ENCODE assay signal across 8 mouse cellular contexts in the genomic region with DNA sequence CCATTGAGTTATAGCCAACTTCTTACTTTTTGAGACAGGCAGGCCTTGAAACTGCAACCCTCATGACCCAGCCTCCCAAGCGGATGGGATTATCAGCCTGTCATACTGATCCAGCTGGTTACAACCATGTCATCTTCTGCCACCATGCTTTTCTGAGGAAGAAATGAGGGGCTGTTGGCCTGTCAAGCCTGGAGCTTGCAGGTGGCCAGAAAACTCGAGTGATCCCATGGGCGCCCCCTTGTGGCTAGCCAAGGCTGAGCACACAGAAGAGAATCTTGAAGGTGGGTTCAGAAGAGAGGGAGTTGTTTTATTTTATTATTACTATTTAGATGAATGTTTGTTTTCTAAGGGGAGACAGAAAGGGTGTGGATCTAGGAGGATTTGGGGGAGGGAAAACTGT. TPM values are rescaled to one million over a fixed set of nuclear protein-coding genes. Genes with fewer than 3 reads are reported as not detected.
DNase-seq lines count a peak whose midpoint lies in the region; ATAC-seq and TF ChIP-seq lines count a peak whose summit lies in the region.

No protein-coding gene starts in this region.

- no peak for TF ChIP-seq EP300 in lung, postnatal 0 days (IDR thresholded peaks at IDR 0.05)

- no peaks in the 10 kb centered on the region for H3K27me3 ChIP-seq in kidney, postnatal 0 days (ENCODE audit: insufficient read depth, low read length)
- peaks cover 4% of the 10 kb centered on the region; the same call in 1 of the 2 replicates for H3K27me3 ChIP-seq in kidney, embryonic 15.5 days
- H3K27me3 ChIP-seq in lung, postnatal 0 days (replicated peaks; ENCODE audit: insufficient read depth, low read length): no peaks in the 10 kb centered on the region

- ATAC-seq in kidney, postnatal 0 days (replicated peaks; ENCODE audit: low FRiP score, low read depth): no peak
- ATAC-seq in kidney, embryonic 15.5 days (replicated peaks; ENCODE audit: low FRiP score): no peak
- no peak for ATAC-seq in lung, postnatal 0 days
- no peak for ATAC-seq in erythroblast, adult 5-6 weeks (replicated peaks; ENCODE audit: low FRiP score, poor library complexity, severe bottlenecking)

- TF ChIP-seq CTCF in kidney, postnatal 0 days (IDR thresholded peaks at IDR 0.05; ENCODE audit: low read depth): peak; percentile 72
- TF ChIP-seq CTCF in lung, postnatal 0 days (IDR thresholded peaks at IDR 0.05): peak; percentile 72

- DNase-seq in kidney, postnatal 0 days (ENCODE audit: low spot score): peak; percentile 52
- peak; percentile 36 for DNase-seq in 416B (ENCODE audit: low read depth)
- peak; percentile 58 for DNase-seq in A20 (ENCODE audit: low read depth, low spot score)
- peak; percentile 59 for DNase-seq in embryo, embryonic 11 days
- DNase-seq in lung, postnatal 0 days (ENCODE audit: low spot score): no peak
- DNase-seq in thymus, postnatal 14 days: peak; percentile 70

- H3K4me3 ChIP-seq in kidney, postnatal 0 days (replicated peaks; ENCODE audit: low read depth, low read length): no peak overlapping the region
- H3K4me3 ChIP-seq in kidney, embryonic 15.5 days (replicated peaks): no peak overlapping the region
- no peak overlapping the region for H3K4me3 ChIP-seq in lung, postnatal 0 days (ENCODE audit: low read depth, low read length)

- no peaks in the 10 kb centered on the region for H3K36me3 ChIP-seq in kidney, postnatal 0 days (ENCODE audit: insufficient read depth, low read length)
- H3K36me3 ChIP-seq in kidney, embryonic 15.5 days: no peaks in the 10 kb centered on the region
- H3K36me3 ChIP-seq in lung, postnatal 0 days (ENCODE audit: insufficient read depth, low read length): no peaks in the 10 kb centered on the region

- H3K9me3 ChIP-seq in kidney, postnatal 0 days (replicated peaks; ENCODE audit: low read length): no peaks in the 10 kb centered on the region
- H3K9me3 ChIP-seq in kidney, embryonic 15.5 days (replicated peaks): no peaks in the 10 kb centered on the region
- H3K9me3 ChIP-seq in lung, postnatal 0 days (ENCODE audit: low read length): no peaks in the 10 kb centered on the region

- WGBS in kidney, postnatal 0 days: 29% methylated on average over 3 of the region's 3 CpGs
- WGBS in kidney, embryonic 15.5 days: 25% methylated on average over 3 of the region's 3 CpGs
- 21% methylated on average over 3 of the region's 3 CpGs for WGBS in lung, postnatal 0 days

- no peak overlapping the region for H3K4me2 ChIP-seq in kidney, postnatal 0 days (ENCODE audit: low read length)
- H3K4me2 ChIP-seq in kidney, embryonic 15.5 days: no peak overlapping the region
- no peak overlapping the region for H3K4me2 ChIP-seq in lung, postnatal 0 days (replicated peaks; ENCODE audit: low read depth, low read length)

- H3K27ac ChIP-seq in kidney, postnatal 0 days: no peak overlapping the region
- H3K27ac ChIP-seq in kidney, embryonic 15.5 days: no peak overlapping the region
- H3K27ac ChIP-seq in lung, postnatal 0 days (ENCODE audit: low read length): no peak overlapping the region

- no peak overlapping the region for H3K9ac ChIP-seq in kidney, postnatal 0 days (ENCODE audit: low read depth, low read length)
- H3K9ac ChIP-seq in kidney, embryonic 15.5 days: no peak overlapping the region
- H3K9ac ChIP-seq in lung, postnatal 0 days (replicated peaks; ENCODE audit: low read depth): no peak overlapping the region

- no peaks in the 10 kb centered on the region for H3K4me1 ChIP-seq in kidney, postnatal 0 days (replicated peaks; ENCODE audit: insufficient read depth, low read length)
- no peaks in the 10 kb centered on the region for H3K4me1 ChIP-seq in kidney, embryonic 15.5 days
- no peaks in the 10 kb centered on the region for H3K4me1 ChIP-seq in lung, postnatal 0 days (ENCODE audit: insufficient read depth, low read depth, low read length)

RNA-seq across cellular contexts. Expression of a gene that starts 4.1 kb away (rescaled TPM):
- polyA plus RNA-seq in kidney, postnatal 0 days (2015; fragmentation: Nextera tagmentation; extraction: Ambion mirVana): not detected in 2 replicates
- not detected in 2 replicates for polyA plus RNA-seq in kidney, embryonic 15.5 days (2015; fragmentation: Nextera tagmentation; extraction: Ambion mirVana)
- 0.19 and 0.35 TPM in 2 replicates for polyA plus RNA-seq in lung, postnatal 0 days (2015; fragmentation: Nextera tagmentation; extraction: Ambion mirVana)
- total RNA-seq in erythroblast, adult 5-6 weeks (2015; ENCODE audit: low replicate concordance): not detected in 2 replicates
- not detected in 2 replicates for total RNA-seq in erythroblast, adult 5-6 weeks (2017; ENCODE audit: low replicate concordance)

RNA-seq across cellular contexts. Expression of a gene that starts 49.1 kb away (rescaled TPM):
- 1.3 and 1.8 TPM in 2 replicates for polyA plus RNA-seq in kidney, postnatal 0 days (2015; fragmentation: Nextera tagmentation; extraction: Ambion mirVana)
- polyA plus RNA-seq in kidney, embryonic 15.5 days (2015; fragmentation: Nextera tagmentation; extraction: Ambion mirVana): 3.2 and 5.2 TPM in 2 replicates
- polyA plus RNA-seq in lung, postnatal 0 days (2015; fragmentation: Nextera tagmentation; extraction: Ambion mirVana): 5.1 TPM in 2 replicates
- 0.63 TPM in 1 of 2 replicates, not detected in the other for total RNA-seq in erythroblast, adult 5-6 weeks (2015; ENCODE audit: low replicate concordance)
- total RNA-seq in erythroblast, adult 5-6 weeks (2017; ENCODE audit: low replicate concordance): 0.09 and 0.28 TPM in 2 replicates
